Mouse (Mus musculus) MEL (cell line): Measurements from ENCODE around the gene E130309D02Rik. TPM values are rescaled to one million over a fixed set of nuclear protein-coding genes. Genes with fewer than 3 reads are reported as not detected.

Experiments used
- DNase-seq: peaks from one replicate; pipeline ENCODE4 v3.0.0; 2011; ENCODE audit warnings: low read depth, low spot score
- H3K27ac ChIP-seq: 2 replicates; pipeline ENCODE4 v1.5.1; 2012; ENCODE audit warnings: low read depth, mild to moderate bottlenecking, control low read depth, low read length, moderate library complexity; ENCODE audit not compliant: control insufficient read depth
- H3K27me3 ChIP-seq, 2 experiments: fragments of 150-350 bp in 1 of 2; sonication (generic) in 1 of 2; 2 replicates each; pipeline ENCODE4 v1.6.1; 2012; ENCODE audit warnings: low read length in 2 of 2, mild to moderate bottlenecking in 2 of 2, improper control_type of control experiment in 1 of 2, moderate library complexity in 1 of 2; ENCODE audit not compliant: insufficient read depth in 2 of 2, control insufficient read depth in 1 of 2
- H3K36me3 ChIP-seq, 2 experiments: 2 replicates each; pipeline ENCODE4 v1.6.1; 2012 to 2014; ENCODE audit warnings: low read length in 2 of 2, improper control_type of control experiment in 1 of 2, inconsistent platforms in 1 of 2, mild to moderate bottlenecking in 1 of 2; ENCODE audit not compliant: insufficient read depth in 2 of 2, control insufficient read depth in 1 of 2
- H3K4me1 ChIP-seq, 2 experiments: fragments of 150-350 bp in 1 of 2; sonication (generic) in 1 of 2; 2 replicates each; pipeline ENCODE4 v1.6.1; 2012; ENCODE audit warnings: low read length in 2 of 2, improper control_type of control experiment in 1 of 2, mild to moderate bottlenecking in 1 of 2; ENCODE audit not compliant: insufficient read depth in 2 of 2, control insufficient read depth in 1 of 2
- H3K4me3 ChIP-seq, 2 experiments: fragments of 150-350 bp in 1 of 2; sonication (generic) in 1 of 2; 2 replicates each; pipeline ENCODE4 v1.5.1; 2012; ENCODE audit warnings: low read depth in 2 of 2, low read length in 2 of 2, mild to moderate bottlenecking in 2 of 2, moderate library complexity in 2 of 2, control low read depth in 1 of 2, improper control_type of control experiment in 1 of 2; ENCODE audit not compliant: control insufficient read depth in 1 of 2, insufficient read depth in 1 of 2
- H3K79me2 ChIP-seq: 2 replicates; pipeline ENCODE4 v1.6.1; 2012; ENCODE audit warnings: mild to moderate bottlenecking, low read length, moderate library complexity; ENCODE audit not compliant: control insufficient read depth, poor library complexity, insufficient read depth
- H3K9ac ChIP-seq: 2 replicates; pipeline ENCODE4 v1.6.1; 2012; ENCODE audit warnings: low read depth, mild to moderate bottlenecking, control low read depth, low read length, moderate library complexity; ENCODE audit not compliant: control insufficient read depth, poor library complexity, severe bottlenecking
- H3K9me3 ChIP-seq: fragments of 150-350 bp; sonication (generic); replicated peaks from 2 replicates; pipeline ENCODE4 v1.6.1; 2012; ENCODE audit warnings: mild to moderate bottlenecking, low read length, improper control_type of control experiment, moderate library complexity; ENCODE audit not compliant: insufficient read depth
- CTCF ChIP-seq, 3 experiments: IDR thresholded peaks in 2 of 3; conservative IDR thresholded peaks in 1 of 3; 2 replicates each; pipeline ENCODE4 v1.5.1; 2011 to 2012; ENCODE audit warnings: low read length in 3 of 3, low read depth in 2 of 3, mild to moderate bottlenecking in 2 of 3, improper control_type of control experiment in 1 of 3, inconsistent platforms in 1 of 3, mixed read lengths in 1 of 3, moderate library complexity in 1 of 3; ENCODE audit not compliant: control insufficient read depth in 1 of 3, insufficient read depth in 1 of 3, poor library complexity in 1 of 3, severe bottlenecking in 1 of 3
- EP300 ChIP-seq, 2 experiments: IDR thresholded peaks; 2 replicates each; pipeline ENCODE4 v1.6.1; 2011; ENCODE audit warnings: improper control_type of control experiment in 2 of 2, low read length in 2 of 2, low read depth in 1 of 2, mild to moderate bottlenecking in 1 of 2
- ETS1 ChIP-seq: IDR thresholded peaks from 2 replicates; pipeline ENCODE4 v1.6.1; 2012; ENCODE audit warnings: low read depth, mild to moderate bottlenecking, inconsistent platforms, low read length, improper control_type of control experiment, moderate library complexity
- GABPA ChIP-seq: IDR thresholded peaks from 2 replicates; pipeline ENCODE4 v1.6.1; 2012; ENCODE audit warnings: low read depth, mild to moderate bottlenecking, inconsistent platforms, low read length, improper control_type of control experiment, moderate library complexity
- GATA1 ChIP-seq: IDR thresholded peaks from 2 replicates; pipeline ENCODE4 v1.6.1; 2011; ENCODE audit warnings: low read depth, low read length, improper control_type of control experiment
- JUND ChIP-seq: IDR thresholded peaks from 2 replicates; pipeline ENCODE4 v1.6.1; 2011; ENCODE audit warnings: low read depth, mild to moderate bottlenecking, improper control_type of control experiment, low read length
- KAT2A ChIP-seq: conservative IDR thresholded peaks from 2 replicates; pipeline ENCODE4 v1.6.1; 2012; ENCODE audit warnings: low read depth, low read length, improper control_type of control experiment, inconsistent platforms
- MAFK ChIP-seq: IDR thresholded peaks from 2 replicates; pipeline ENCODE4 v1.6.1; 2011; ENCODE audit warnings: low read depth, mild to moderate bottlenecking, low read length, improper control_type of control experiment, borderline replicate concordance
- MAZ ChIP-seq: IDR thresholded peaks from 2 replicates; pipeline ENCODE4 v1.6.1; 2012; ENCODE audit warnings: low read depth, mild to moderate bottlenecking, inconsistent platforms, low read length, improper control_type of control experiment
- MYB ChIP-seq: IDR thresholded peaks from 2 replicates; pipeline ENCODE4 v1.6.1; 2011; ENCODE audit warnings: mild to moderate bottlenecking, low read depth, low read length, improper control_type of control experiment
- NELFE ChIP-seq: IDR thresholded peaks from 2 replicates; pipeline ENCODE4 v1.6.1; 2011; ENCODE audit warnings: low read depth, low read length, improper control_type of control experiment
- NRF1 ChIP-seq: IDR thresholded peaks from 2 replicates; pipeline ENCODE4 v1.6.1; 2014; ENCODE audit warnings: low read depth, mild to moderate bottlenecking, inconsistent platforms, low read length, improper control_type of control experiment, moderate library complexity; ENCODE audit not compliant: poor library complexity, insufficient read depth, severe bottlenecking
- RAD21 ChIP-seq: IDR thresholded peaks from 2 replicates; pipeline ENCODE4 v1.6.1; 2011; ENCODE audit warnings: mild to moderate bottlenecking, low read depth, low read length, improper control_type of control experiment
- RCOR1 ChIP-seq: IDR thresholded peaks from 2 replicates; pipeline ENCODE4 v1.6.1; 2012; ENCODE audit warnings: low read depth, mild to moderate bottlenecking, inconsistent platforms, low read length, improper control_type of control experiment
- SMC3 ChIP-seq: IDR thresholded peaks from 2 replicates; pipeline ENCODE4 v1.6.1; 2011; ENCODE audit warnings: low read depth, low read length, improper control_type of control experiment
- TAL1 ChIP-seq: IDR thresholded peaks from 2 replicates; pipeline ENCODE4 v1.6.1; 2012; ENCODE audit warnings: mild to moderate bottlenecking, inconsistent platforms, low read length, moderate library complexity, mixed read lengths
- TBP ChIP-seq: IDR thresholded peaks from 2 replicates; pipeline ENCODE4 v1.8.0; 2011; ENCODE audit warnings: low read depth, low read length, improper control_type of control experiment
- TCF12 ChIP-seq: IDR thresholded peaks from 2 replicates; pipeline ENCODE4 v1.6.1; 2014; ENCODE audit warnings: low read depth, mild to moderate bottlenecking, inconsistent platforms, low read length, improper control_type of control experiment, moderate library complexity
- USF1 ChIP-seq: IDR thresholded peaks from 2 replicates; pipeline ENCODE4 v1.6.1; 2014; ENCODE audit warnings: low read depth, mild to moderate bottlenecking, inconsistent platforms, low read length, improper control_type of control experiment, moderate library complexity
- ZC3H11A ChIP-seq: IDR thresholded peaks from 2 replicates; pipeline ENCODE4 v1.6.1; 2012; ENCODE audit warnings: low read depth, mild to moderate bottlenecking, inconsistent platforms, low read length, improper control_type of control experiment
- polyA plus RNA-seq, 2 experiments: library from polyadenylated mRNA; stranded (reverse) in 1 of 2; unstranded in 1 of 2; fragments of >175 nt in 1 of 2; fragments of >200 nt in 1 of 2; gene quantifications; 2 replicates each; pipeline versions ENCODE4 v1.2.1 to v1.2.4; 2012; ENCODE audit warnings: low replicate concordance in 2 of 2, low read depth in 1 of 2; ENCODE audit not compliant: insufficient read length in 2 of 2, insufficient read depth in 1 of 2, missing spikeins in 1 of 2
- total RNA-seq: library from RNA; depleted of rRNA; stranded (reverse); fragments of 300-350 nt; gene quantifications from 2 replicates; pipeline ENCODE4 v1.2.3, GENCODE M21; 2012

E130309D02Rik gene
- total and polyA plus RNA-seq, 3 experiments, result 59.3 to 92.4 TPM; not detected in 1

DNA sequence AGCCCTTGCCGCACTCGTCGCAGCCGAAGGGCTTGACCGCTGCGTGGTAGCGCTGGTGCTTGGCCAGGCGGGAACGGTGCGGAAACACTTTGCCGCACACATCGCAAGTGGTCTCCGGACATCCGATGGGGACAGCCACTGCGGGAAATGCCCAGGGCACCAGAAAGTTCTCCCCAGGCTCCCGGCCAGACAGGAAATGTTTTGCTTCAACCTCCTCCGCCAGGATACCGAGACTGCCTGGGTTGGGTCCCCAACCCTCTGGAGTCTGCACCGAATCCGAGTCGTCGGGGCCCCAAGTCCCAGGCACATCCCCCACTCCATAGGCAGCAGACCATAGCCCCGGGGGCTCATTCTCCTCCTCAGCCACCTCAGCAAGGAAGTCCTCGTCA is 60.0 kb downstream of the E130309D02Rik start:
- no peak for DNase-seq
- TF ChIP-seq ETS1 (no peak), KAT2A (no peak), TAL1 (no peak), SMC3 (no peak)
- Histone ChIP-seq H3K9me3 (no peaks in the 10 kb centered on the region), H3K79me2 (no peaks in the 10 kb centered on the region), H3K27ac (no peak overlapping the region), H3K36me3 (peaks cover 0 to 4% of the 10 kb centered on the region in 2 experiments; a peak in 2 of 4 replicates), H3K4me3 (no peak overlapping the region), H3K4me1 (peaks cover 5 to 13% of the 10 kb centered on the region in 2 experiments), H3K9ac (no peak overlapping the region), H3K27me3 (no peaks in the 10 kb centered on the region)

GRCm38 (mm10) chr5:143254487-143255130 is 60.6 kb downstream of the E130309D02Rik start:
- no peak overlapping the region for H3K27ac ChIP-seq
- no peaks in the 10 kb centered on the region for H3K9me3 ChIP-seq
- TF ChIP-seq TBP, result no peak
- TF ChIP-seq TCF12, result no peak
- no peak for TF ChIP-seq MAZ
- TF ChIP-seq NELFE, result no peak
- TF ChIP-seq NRF1, result no peak
- no peak for TF ChIP-seq GABPA
- TF ChIP-seq MAFK, result no peak
- TF ChIP-seq JUND, result no peak
- no peak for TF ChIP-seq USF1
- no peak for TF ChIP-seq ZC3H11A
- TF ChIP-seq RAD21, result no peak
- no peak for TF ChIP-seq CTCF (IDR thresholded peaks at IDR 0.05 in 2 of 3, conservative IDR thresholded peaks at IDR 0.05 in 1 of 3; ENCODE audit: control insufficient read depth in 1 of 3, insufficient read depth in 1 of 3, low read depth in 2 of 3, low read length in 3 of 3, poor library complexity in 1 of 3, severe bottlenecking in 1 of 3)
- TF ChIP-seq MYB, result no peak
- TF ChIP-seq EP300 (IDR thresholded peaks at IDR 0.05; ENCODE audit: low read depth in 1 of 2, low read length in 2 of 2), result no peak
- TF ChIP-seq GATA1, result no peak
- TF ChIP-seq TAL1, result no peak
- no peak for TF ChIP-seq RCOR1
- peaks cover 0 to 4% of the 10 kb centered on the region in 2 experiments; a peak in 2 of 4 replicates for H3K36me3 ChIP-seq
- peaks cover 5 to 12% of the 10 kb centered on the region in 2 experiments for H3K4me1 ChIP-seq
- DNase-seq, result no peak
- H3K4me3 ChIP-seq, result no peak overlapping the region
- H3K9ac ChIP-seq, result no peak overlapping the region
- no peaks in the 10 kb centered on the region for H3K27me3 ChIP-seq
- H3K79me2 ChIP-seq, result no peaks in the 10 kb centered on the region
